Mouse (Mus musculus): Measurements from ENCODE around the gene Phf1.
"Not testable (repeated sequence)": the region's sequence is repeated elsewhere in the genome, so short reads cannot be mapped to it uniquely, and the experiment has no call there.

The Phf1 gene

DNA sequence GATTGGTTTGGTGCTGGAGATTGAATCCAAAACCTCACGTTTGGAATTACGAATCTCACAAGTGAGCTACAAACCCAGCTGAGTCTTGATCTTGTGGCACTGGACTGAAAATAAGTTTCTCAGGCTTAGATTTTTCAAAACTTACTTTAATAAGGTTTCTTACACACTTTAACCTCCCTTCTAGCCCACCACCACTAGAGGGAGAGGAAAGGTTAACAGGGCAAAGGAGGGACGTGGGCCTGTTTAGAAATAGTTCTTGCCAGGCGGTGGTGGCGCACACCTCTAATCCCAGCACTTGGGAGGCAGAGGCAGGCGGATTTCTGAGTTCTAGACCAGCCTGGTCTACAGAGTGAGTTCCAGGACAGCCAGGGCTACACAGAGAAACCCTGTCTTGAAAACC lies 44.5 kb downstream of the Phf1 start:
- in situ Hi-C loops (cut with MseI, MboI), result not testable (repeated sequence)

DNA sequence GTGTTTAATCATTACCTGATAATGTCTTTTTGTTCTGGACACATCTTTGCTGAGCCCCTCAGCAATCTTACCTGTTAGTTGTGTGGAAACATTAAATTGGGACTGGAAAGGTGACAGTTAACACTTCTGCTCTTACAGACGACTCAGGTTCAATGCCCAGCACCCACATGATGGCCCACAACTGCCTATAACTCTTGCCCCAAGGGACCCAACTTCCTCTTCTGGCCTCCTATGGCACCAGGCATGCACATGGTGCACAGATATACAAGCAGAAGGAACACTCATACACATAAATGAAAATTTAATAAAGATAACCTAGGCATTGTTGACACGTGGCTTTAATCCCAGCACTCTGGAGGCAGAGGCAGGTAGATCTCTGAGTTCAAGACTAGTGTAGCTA lies 46.6 kb downstream of the Phf1 start:
- in situ Hi-C loops (cut with MseI, MboI), result no loop called here

DNA sequence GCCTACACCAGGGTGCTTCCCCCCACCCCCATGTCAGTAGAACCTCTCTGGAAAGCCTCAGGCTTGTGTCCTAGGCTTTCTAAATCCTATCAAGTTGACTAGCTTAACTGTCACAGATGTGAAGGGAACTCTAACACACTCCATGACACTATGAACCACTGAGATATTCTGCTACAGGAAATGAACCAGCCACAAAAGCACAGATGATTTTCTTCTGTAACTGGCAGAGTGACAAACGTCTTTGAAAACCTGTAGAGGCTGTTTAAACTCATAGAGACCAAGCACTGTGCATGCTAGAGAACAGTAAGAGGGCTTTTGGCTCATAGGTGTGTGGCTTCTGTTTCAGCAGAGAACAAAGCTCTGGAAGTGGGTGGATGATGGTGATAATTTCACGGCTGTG lies 48.2 kb downstream of the Phf1 start:
- in situ Hi-C loops (cut with MseI, MboI), result no loop called here

DNA sequence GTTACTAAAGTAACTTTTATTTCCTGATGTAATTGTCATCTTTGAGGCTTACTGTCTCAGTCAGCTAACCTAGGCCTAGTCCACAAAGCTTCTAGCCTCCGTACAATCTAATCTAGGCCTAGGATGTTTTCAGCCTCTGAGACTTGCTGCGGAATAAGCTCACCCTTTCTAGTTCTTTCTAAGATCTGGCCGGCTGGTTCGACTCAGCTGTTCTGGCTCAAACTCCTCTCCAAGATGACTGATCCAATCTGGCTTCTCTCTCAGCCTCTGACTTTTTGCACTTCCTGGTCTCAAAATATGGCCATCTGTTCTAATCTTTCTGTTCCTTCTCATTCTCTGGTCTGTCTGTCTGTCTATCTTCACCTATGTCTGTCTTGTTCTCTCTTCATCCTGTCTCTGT lies 50.5 kb downstream of the Phf1 start:
- in situ Hi-C loops (cut with MseI, MboI), result no loop called here

DNA sequence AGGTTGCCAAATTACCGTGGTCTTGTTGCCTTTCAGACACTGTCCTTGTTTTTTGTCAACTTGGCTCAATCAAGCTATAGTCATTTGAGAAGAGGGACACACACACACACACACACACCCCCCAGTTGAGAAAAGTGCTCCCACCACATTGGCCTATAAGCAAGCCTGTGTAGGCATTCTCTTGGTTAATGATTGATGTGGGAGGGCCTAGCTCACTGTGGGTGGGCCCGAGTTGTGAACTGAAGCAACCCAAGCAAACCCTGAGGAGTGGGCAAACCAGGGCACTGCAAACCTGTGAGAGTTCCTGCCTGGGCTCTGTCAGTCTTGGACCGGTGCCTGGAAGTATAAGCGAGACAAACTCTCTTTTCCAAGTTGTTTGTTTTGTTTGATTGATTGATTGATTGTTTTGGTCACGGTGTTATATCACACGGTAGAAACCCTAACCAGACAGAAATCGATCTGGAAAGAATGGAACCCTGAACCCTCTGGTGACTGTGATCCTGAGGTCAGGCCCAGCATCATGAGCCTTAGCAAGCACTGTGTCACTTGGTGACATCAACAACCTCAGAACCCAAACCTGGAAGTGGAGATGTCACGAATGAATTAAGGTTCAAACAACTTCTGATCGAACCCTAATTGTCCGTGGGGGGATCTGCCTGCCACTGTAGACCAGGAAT lies 52.8 kb downstream of the Phf1 start:
- in situ Hi-C loops (cut with MseI, MboI), result no loop called here

Measured in mouse trophoblast stem cell (cell line).